Mouse (Mus musculus) limb, embryonic 13.5 days (tissue): ENCODE data around the gene Hk3. TPM values are rescaled to one million over a fixed set of nuclear protein-coding genes. Genes with fewer than 3 reads are reported as not detected.

Experiments
- ATAC-seq: fragments of 200-750 bp; cut with Nextera tagmentation; 2 replicates; pipeline ENCODE4 v1.8.0; 2017; ENCODE audit warnings: low read depth, moderate number of reproducible peaks, moderate TSS enrichment; ENCODE audit not compliant: low FRiP score
- H3K27ac ChIP-seq: fragments of 300-500 bp; sonication (generic); 2 replicates; pipeline ENCODE4 v1.5.1; 2015; ENCODE audit warnings: inconsistent platforms, mild to moderate bottlenecking, moderate library complexity
- H3K27me3 ChIP-seq: fragments of 300-500 bp; sonication (generic); 2 replicates; pipeline ENCODE4 v1.6.1; 2015; ENCODE audit warnings: mild to moderate bottlenecking, inconsistent platforms
- H3K36me3 ChIP-seq: fragments of 300-500 bp; sonication (generic); 2 replicates; pipeline ENCODE4 v1.6.1; 2015; ENCODE audit warnings: inconsistent platforms, mild to moderate bottlenecking, moderate library complexity
- H3K4me1 ChIP-seq: fragments of 300-500 bp; sonication (generic); 2 replicates; pipeline ENCODE4 v1.6.1; 2015; ENCODE audit warnings: inconsistent platforms
- H3K4me2 ChIP-seq: fragments of 300-500 bp; sonication (generic); replicated peaks from 2 replicates; pipeline ENCODE4 v1.6.1; 2015; ENCODE audit warnings: inconsistent platforms, mild to moderate bottlenecking, moderate library complexity
- H3K4me3 ChIP-seq: fragments of 300-500 bp; sonication (generic); 2 replicates; pipeline ENCODE4 v1.5.1; 2015; ENCODE audit warnings: moderate library complexity, mild to moderate bottlenecking, inconsistent platforms
- H3K9ac ChIP-seq: fragments of 300-500 bp; sonication (generic); 2 replicates; pipeline ENCODE4 v1.6.1; 2015; ENCODE audit warnings: mild to moderate bottlenecking, inconsistent platforms
- H3K9me3 ChIP-seq: fragments of 300-500 bp; sonication (generic); 2 replicates; pipeline ENCODE4 v1.6.1; 2016; ENCODE audit warnings: inconsistent platforms
- WGBS: fragments of 180-500 bp; shearing (Covaris S2); methylation state at CpG from one replicate; pipeline ENCODE4 v1.1.7; 2015; 5-methylcytosine and 5-hydroxymethylcytosine counted together
- polyA plus RNA-seq: library from polyadenylated mRNA; unstranded; fragments of >200 nt; fragmentation: Nextera tagmentation; extraction: Ambion mirVana; gene quantifications from 2 replicates; pipeline ENCODE4 v1.2.1, GENCODE M21; 2015

Hk3 gene
- polyA plus RNA-seq, 1 experiment from 2014 or later: 1.1 TPM

GRCm38 (mm10) chr13:55017898-55018599 lies 3.1 kb downstream of the Hk3 start:
- Histone ChIP-seq H3K4me1 (no peaks in the 10 kb centered on the region), H3K9ac (no peak overlapping the region), H3K9me3 (no peaks in the 10 kb centered on the region), H3K27me3 (no peaks in the 10 kb centered on the region; the same call in 1 of the 2 replicates), H3K4me3 (no peak overlapping the region), H3K4me2 (no peak overlapping the region), H3K27ac (no peak overlapping the region), H3K36me3 (no peaks in the 10 kb centered on the region)
- WGBS: 84% methylated on average over 8 of the region's 8 CpGs
- no peak for ATAC-seq

GRCm38 (mm10) chr13:55017154-55017897 lies 3.9 kb downstream of the Hk3 start:
- H3K9ac ChIP-seq: no peak overlapping the region
- 82% methylated on average over 12 of the region's 12 CpGs for WGBS
- H3K36me3 ChIP-seq: no peaks in the 10 kb centered on the region
- no peaks in the 10 kb centered on the region for H3K9me3 ChIP-seq
- ATAC-seq: no peak
- no peaks in the 10 kb centered on the region; the same call in 1 of the 2 replicates for H3K27me3 ChIP-seq
- no peak overlapping the region for H3K4me3 ChIP-seq
- no peak overlapping the region for H3K27ac ChIP-seq
- peaks cover under 1% of the 10 kb centered on the region; the same call in 1 of the 2 replicates for H3K4me1 ChIP-seq
- no peak overlapping the region for H3K4me2 ChIP-seq

- no peaks in the 10 kb centered on the region for H3K9me3 ChIP-seq
- no peak for ATAC-seq
- H3K27me3 ChIP-seq: peaks cover 3% of the 10 kb centered on the region
- H3K4me3 ChIP-seq: no peak overlapping the region
- no peak overlapping the region for H3K9ac ChIP-seq
- H3K4me1 ChIP-seq: peaks cover 6% of the 10 kb centered on the region
- 70% methylated on average over 9 of the region's 9 CpGs for WGBS
- H3K36me3 ChIP-seq: no peaks in the 10 kb centered on the region
- no peak overlapping the region for H3K27ac ChIP-seq
- no peak overlapping the region for H3K4me2 ChIP-seq
These were observed 6.7 kb downstream of the Hk3 start for GRCm38 (mm10) chr13:55014451-55014850.

GRCm38 (mm10) chr13:55013702-55014344 lies 7.4 kb downstream of the Hk3 start:
- Histone ChIP-seq H3K27ac (no peak overlapping the region), H3K4me1 (peaks cover 6% of the 10 kb centered on the region), H3K9ac (no peak overlapping the region), H3K4me3 (no peak overlapping the region), H3K27me3 (peaks cover 3% of the 10 kb centered on the region), H3K4me2 (no peak overlapping the region), H3K9me3 (no peaks in the 10 kb centered on the region), H3K36me3 (no peaks in the 10 kb centered on the region)
- ATAC-seq: no peak
- 41% methylated on average over 9 of the region's 9 CpGs for WGBS

- H3K27ac ChIP-seq: no peak overlapping the region
- H3K27me3 ChIP-seq: peaks cover 3% of the 10 kb centered on the region
- peaks cover 6% of the 10 kb centered on the region for H3K4me1 ChIP-seq
- H3K4me2 ChIP-seq: peak overlapping the region; percentile 32; the same call in 1 of the 2 replicates
- 5% methylated on average over 14 of the region's 14 CpGs for WGBS
- H3K9me3 ChIP-seq: no peaks in the 10 kb centered on the region
- 0 out of 2 replicates have a peak overlapping the region, but pooled peaks have one; percentile 32 for H3K9ac ChIP-seq
- no peak overlapping the region for H3K4me3 ChIP-seq
- no peaks in the 10 kb centered on the region for H3K36me3 ChIP-seq
- peak; percentile 32; the same call in 1 of the 2 replicates for ATAC-seq
These were observed 9.2 kb downstream of the Hk3 start for GRCm38 (mm10) chr13:55011981-55012478.

- Histone ChIP-seq H3K9me3 (no peaks in the 10 kb centered on the region), H3K27ac (no peak overlapping the region), H3K4me3 (no peak overlapping the region), H3K27me3 (peaks cover 3% of the 10 kb centered on the region), H3K4me2 (no peak overlapping the region), H3K36me3 (no peaks in the 10 kb centered on the region), H3K4me1 (peaks cover 6% of the 10 kb centered on the region), H3K9ac (no peak overlapping the region)
- WGBS: 84% methylated on average over 15 of the region's 15 CpGs
- no peak for ATAC-seq
These were observed 10.1 kb downstream of the Hk3 start for GRCm38 (mm10) chr13:55011103-55011502.

GRCm38 (mm10) chr13:55008589-55008988 lies 12.6 kb downstream of the Hk3 start:
- peaks cover 3% of the 10 kb centered on the region; the same call in 1 of the 2 replicates for H3K27me3 ChIP-seq
- H3K27ac ChIP-seq: no peak overlapping the region
- H3K9me3 ChIP-seq: no peaks in the 10 kb centered on the region
- H3K4me1 ChIP-seq: peaks cover 9% of the 10 kb centered on the region
- no peaks in the 10 kb centered on the region for H3K36me3 ChIP-seq
- no peak overlapping the region for H3K4me3 ChIP-seq
- no peak for ATAC-seq
- H3K4me2 ChIP-seq: no peak overlapping the region
- 77% methylated on average over 6 of the region's 6 CpGs for WGBS
- H3K9ac ChIP-seq: no peak overlapping the region

- Histone ChIP-seq H3K4me3 (no peak overlapping the region), H3K4me1 (0 out of 2 replicates have a peak, but pooled peaks cover 3% of the 10 kb centered on the region), H3K27ac (no peak overlapping the region), H3K27me3 (peaks cover 3% of the 10 kb centered on the region; the same call in 1 of the 2 replicates), H3K4me2 (no peak overlapping the region), H3K9me3 (no peaks in the 10 kb centered on the region), H3K36me3 (no peaks in the 10 kb centered on the region), H3K9ac (no peak overlapping the region)
- ATAC-seq: no peak
- WGBS: 85% methylated on average over 7 of the region's 7 CpGs
These were observed 14.8 kb downstream of the Hk3 start for GRCm38 (mm10) chr13:55006415-55006742.

GRCm38 (mm10) chr13:55005691-55006414 lies 15.3 kb downstream of the Hk3 start:
- H3K4me2 ChIP-seq: no peak overlapping the region
- H3K4me3 ChIP-seq: no peak overlapping the region
- H3K36me3 ChIP-seq: no peaks in the 10 kb centered on the region
- H3K27me3 ChIP-seq: no peaks in the 10 kb centered on the region
- no peak overlapping the region for H3K9ac ChIP-seq
- no peaks in the 10 kb centered on the region for H3K9me3 ChIP-seq
- 68% methylated on average over 31 of the region's 31 CpGs for WGBS
- ATAC-seq: 0 out of 2 replicates have a peak, but pooled peaks have one; percentile 19
- H3K4me1 ChIP-seq: 0 out of 2 replicates have a peak, but pooled peaks cover 3% of the 10 kb centered on the region
- H3K27ac ChIP-seq: no peak overlapping the region

GRCm38 (mm10) chr13:55004646-55005045 lies 16.5 kb downstream of the Hk3 start:
- no peaks in the 10 kb centered on the region for H3K27me3 ChIP-seq
- no peaks in the 10 kb centered on the region for H3K36me3 ChIP-seq
- no peaks in the 10 kb centered on the region for H3K9me3 ChIP-seq
- WGBS: 63% methylated on average over 11 of the region's 11 CpGs
- no peak overlapping the region for H3K9ac ChIP-seq
- no peak overlapping the region for H3K27ac ChIP-seq
- no peak overlapping the region for H3K4me2 ChIP-seq
- no peak for ATAC-seq
- 0 out of 2 replicates have a peak, but pooled peaks cover 3% of the 10 kb centered on the region for H3K4me1 ChIP-seq
- H3K4me3 ChIP-seq: no peak overlapping the region

- H3K27me3 ChIP-seq: no peaks in the 10 kb centered on the region
- 0 out of 2 replicates have a peak, but pooled peaks cover 3% of the 10 kb centered on the region for H3K4me1 ChIP-seq
These were observed 19.1 kb downstream of the Hk3 start for GRCm38 (mm10) chr13:55002090-55002489.

More at GRCm38 (mm10) chr13:55002090-55002489, 19.1 kb downstream of the Hk3 start:
- Histone ChIP-seq H3K4me2 (no peak overlapping the region), H3K27ac (no peak overlapping the region), H3K4me3 (no peak overlapping the region), H3K36me3 (no peaks in the 10 kb centered on the region), H3K9ac (no peak overlapping the region), H3K9me3 (no peaks in the 10 kb centered on the region)
- 75% methylated on average over 10 of the region's 10 CpGs for WGBS
- ATAC-seq: no peak
